Mouse (Mus musculus): ENCODE results near the gene Inpp5k. TPM values are rescaled to one million over a fixed set of nuclear protein-coding genes. Genes with fewer than 3 reads are reported as not detected.

The Inpp5k gene
- 100 to 1,000 TPM; 109 to 130 TPM for total RNA-seq (2023)

DNA sequence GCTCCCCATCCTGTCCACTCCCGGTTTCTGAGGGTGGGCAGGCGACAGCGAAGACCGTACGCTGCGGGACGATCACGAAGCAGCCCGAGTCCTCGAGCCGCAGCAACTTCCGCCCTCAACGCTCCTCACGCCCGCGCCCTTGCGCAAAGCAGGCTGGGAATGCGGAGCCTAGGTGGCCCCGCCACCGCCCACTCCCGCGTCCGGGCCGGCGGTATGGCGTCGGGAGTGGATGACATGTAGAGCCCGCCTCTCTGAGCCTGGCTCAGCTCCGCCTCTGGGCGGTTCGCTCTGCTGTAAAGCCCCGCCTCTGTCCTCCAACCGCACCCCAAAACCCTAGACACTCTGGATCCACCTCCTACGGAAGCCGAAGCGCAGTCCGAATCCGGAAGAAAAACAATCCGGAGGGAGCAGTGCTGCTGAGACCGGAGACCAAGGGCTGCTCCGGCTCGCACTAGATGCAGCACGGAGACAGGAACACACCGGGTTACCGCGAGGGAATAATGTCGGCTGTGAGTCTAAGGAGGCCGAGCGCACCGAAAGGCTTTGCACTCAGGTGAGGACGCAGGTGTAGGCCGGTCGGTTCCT lies at the start of gene Inpp5k:
Gene Inpp5k, plus strand, starts transcription at position 344 of the 585 bp plus-strand sequence.

DNA sequence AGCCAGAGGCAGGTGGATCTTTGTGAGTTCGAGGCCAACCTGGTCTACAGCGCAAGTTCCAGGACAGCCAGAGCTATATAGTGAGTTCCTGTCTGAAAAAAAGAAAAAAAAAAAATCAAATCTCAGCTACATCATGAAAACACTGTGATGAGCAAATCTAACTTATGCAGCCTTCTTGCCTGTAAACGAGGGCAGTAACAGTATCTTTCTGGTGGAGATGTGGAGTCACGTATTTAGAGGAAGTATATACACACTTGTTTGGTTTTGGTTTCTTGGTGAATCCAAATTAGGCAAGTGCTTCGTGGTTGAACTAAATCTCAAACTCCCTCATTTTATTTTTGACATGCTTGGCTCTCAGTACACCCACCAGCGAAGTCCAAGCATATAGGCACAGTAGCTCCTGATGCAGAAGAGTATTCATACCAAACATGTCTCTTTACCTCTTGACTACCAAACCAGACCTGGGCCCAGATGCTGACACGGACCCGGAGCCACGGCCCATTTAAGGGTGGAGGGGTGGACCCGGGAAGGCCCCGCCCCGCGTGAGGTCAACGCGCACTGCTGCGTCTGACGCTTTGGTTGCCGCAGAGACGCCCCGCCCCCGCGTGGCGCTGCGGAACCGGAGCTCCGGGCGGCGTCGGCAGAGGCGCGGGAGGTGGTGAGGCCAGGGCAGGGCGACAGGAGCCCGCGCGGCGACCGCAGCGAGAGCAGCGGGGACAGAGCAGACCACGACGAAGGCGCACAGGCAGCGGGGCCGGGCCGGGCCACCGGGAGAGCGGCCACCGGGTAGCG lies 43.1 kb upstream of the Inpp5k start, which contains the start of gene Pitpna:
Gene Pitpna, plus strand, starts transcription at position 605 of the 792 bp plus-strand sequence.

DNA sequence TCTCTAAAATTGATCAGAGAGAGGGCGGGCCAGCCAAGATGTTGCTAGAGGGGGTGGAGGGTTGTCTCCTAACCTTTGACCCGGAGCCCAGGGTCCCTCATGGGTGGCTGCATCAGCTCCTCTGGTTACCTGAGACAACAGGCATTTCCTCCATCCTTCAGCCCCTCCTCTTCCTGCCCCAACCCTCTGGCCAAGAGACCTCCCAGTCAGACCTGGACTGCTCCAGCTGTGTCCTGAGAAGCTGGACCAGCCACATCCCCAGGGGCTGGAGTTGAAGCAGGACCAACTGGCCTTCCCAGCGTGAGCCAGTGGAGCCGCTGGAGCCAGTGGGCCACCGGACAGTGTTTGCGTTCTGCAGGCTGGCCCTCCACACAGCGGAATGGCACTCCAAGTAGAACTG lies 19.5 kb downstream of the Inpp5k start, which contains the start of gene Myo1c:
Gene Myo1c, plus strand, starts transcription at position 194 of the 400 bp plus-strand sequence.

DNA sequence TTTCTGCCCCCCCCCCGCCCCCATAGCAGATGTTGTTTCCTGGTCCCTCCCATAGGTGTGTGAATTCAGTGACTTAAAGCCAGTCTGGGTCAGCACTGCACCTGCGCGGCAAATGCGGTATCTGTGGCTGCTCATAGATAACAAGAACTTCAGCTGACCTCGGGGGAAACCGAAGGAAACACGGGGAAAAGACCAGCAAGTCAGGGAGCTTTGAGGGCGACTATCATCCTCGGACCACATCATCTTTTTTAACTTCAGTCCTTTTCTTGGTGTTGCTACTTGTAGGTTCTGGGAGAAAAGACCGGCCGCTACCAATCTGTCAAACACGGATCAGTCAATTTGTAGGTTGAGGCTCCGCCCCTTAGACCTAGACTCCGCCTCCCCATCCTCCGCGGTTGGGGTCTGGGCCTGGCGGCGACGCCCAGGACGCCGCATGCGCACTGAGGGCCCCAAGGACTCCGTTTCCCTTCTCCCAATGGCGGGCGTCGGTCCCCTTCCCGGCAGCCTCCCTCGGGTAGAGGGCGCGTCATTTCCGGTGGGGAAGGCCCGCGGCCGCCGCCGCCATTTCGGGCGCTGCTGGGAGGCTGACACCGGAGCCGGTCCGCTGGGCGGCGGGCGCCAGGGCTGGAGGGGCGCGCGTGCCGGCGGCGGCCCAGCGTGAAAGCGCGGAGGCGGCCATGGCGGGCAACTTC lies 48.1 kb downstream of the Inpp5k start, which contains the start of gene Crk:
Gene Crk, plus strand, starts transcription at position 513 of the 692 bp plus-strand sequence.

Other genes with a start within 250 kb of the Inpp5k start
- gene Serpinf1, start 208.3 kb upstream of the Inpp5k start, total RNA-seq (2023), result not detected
- gene Serpinf2, start 191.4 kb upstream of the Inpp5k start, total RNA-seq (2023), result under 1 TPM in 1 of 2 experiments, not detected in 1; 0.67 TPM
- gene Wdr81, start 176.3 kb upstream of the Inpp5k start, total RNA-seq (2023), result 10 to 100 TPM; 26.9 to 27.0 TPM
- gene Tlcd2, start 169.3 kb upstream of the Inpp5k start, total RNA-seq (2023), result 1 to 10 TPM in 1 of 2 experiments, not detected in 1; 2.0 TPM
- gene Prpf8, start 144.2 kb upstream of the Inpp5k start, total RNA-seq (2023), result 100 to 1,000 TPM; 193 to 211 TPM
- gene Rilp, start 120.9 kb upstream of the Inpp5k start, total RNA-seq (2023), result not detected
- under 1 TPM in 1 of 2 experiments, not detected in 1; 0.21 TPM for gene Scarf1, start 117.4 kb upstream of the Inpp5k start, total RNA-seq (2023)
- gene Slc43a2, start 99.3 kb upstream of the Inpp5k start, total RNA-seq (2023), result 10 to 100 TPM; 67.1 to 70.3 TPM
- gene Pitpna, start 42.9 kb upstream of the Inpp5k start, total RNA-seq (2023), result 100 to 1,000 TPM; 226 to 230 TPM
- gene Myo1c, start 19.5 kb downstream of the Inpp5k start, total RNA-seq (2023), result 10 to 100 TPM; 11.1 to 14.5 TPM
- gene Crk, start 48.3 kb downstream of the Inpp5k start, total RNA-seq (2023), result 10 to 100 TPM; 52.4 to 57.7 TPM
- 100 to 1,000 TPM; 169 to 198 TPM for gene Ywhae, start 101.9 kb downstream of the Inpp5k start, total RNA-seq (2023)
- not detected for gene Doc2b, start 165.1 kb downstream of the Inpp5k start, total RNA-seq (2023)